Mouse (Mus musculus) frontal cortex, adult 2 months (tissue): ENCODE results near the gene Pptc7. TPM values are rescaled to one million over a fixed set of nuclear protein-coding genes. Genes with fewer than 3 reads are reported as not detected.
"Not testable (repeated sequence)": the region's sequence is repeated elsewhere in the genome, so short reads cannot be mapped to it uniquely, and the experiment has no call there.

Source experiments
- DNase-seq, 2 experiments: peaks; one replicate each; pipeline ENCODE4 v3.0.0; 2022; ENCODE audit warnings: low spot score in 1 of 2; ENCODE audit errors: extremely low spot score in 1 of 2
- polyA plus RNA-seq: library from polyadenylated mRNA; depleted of rRNA; stranded (reverse); fragments of >200 nt; gene quantifications from 2 replicates; pipeline ENCODE4 v1.2.3, GENCODE M21; 2012

The Pptc7 gene
- polyA plus RNA-seq, 1 experiment = 30.5 TPM

DNA sequence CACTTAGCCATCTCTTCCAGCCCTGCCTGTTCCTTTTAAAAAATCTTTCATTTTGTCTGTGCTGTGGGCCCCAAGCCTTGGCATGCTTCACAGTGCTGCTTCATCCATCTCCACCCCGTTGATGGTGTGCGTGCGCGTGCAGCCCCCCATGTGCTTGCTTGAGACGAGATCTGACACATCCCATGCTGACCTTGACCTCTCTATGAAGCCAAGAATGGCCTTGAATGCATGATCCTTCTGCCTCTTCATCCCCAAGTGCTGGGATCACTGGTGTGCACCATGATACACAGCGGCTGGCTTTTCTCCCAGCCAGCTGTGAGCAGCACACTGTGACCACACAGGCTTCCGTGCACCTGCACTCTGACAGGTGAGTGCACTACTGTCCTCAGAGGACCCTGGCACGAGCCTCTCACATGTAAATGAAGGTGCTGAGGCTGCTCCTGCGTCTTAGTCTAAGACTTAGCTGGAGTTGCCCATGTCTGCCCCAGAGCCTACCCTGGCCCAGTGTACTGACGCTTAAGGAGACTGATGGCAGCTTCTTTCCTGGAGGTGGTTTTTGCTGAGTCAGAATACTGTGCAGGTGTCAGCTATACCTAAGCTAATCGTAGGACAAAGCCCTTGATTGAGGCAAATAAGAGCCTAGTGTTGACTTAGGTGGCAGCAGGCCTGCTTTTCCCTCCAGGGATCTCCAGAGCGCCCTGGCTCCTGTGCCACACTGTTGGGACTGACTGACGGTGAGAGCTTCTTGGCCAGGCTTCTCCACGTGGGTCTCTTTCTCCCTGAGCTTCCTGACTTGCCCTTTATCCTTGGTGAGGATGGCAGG is 11.2 kb downstream of the Pptc7 start:
- no peak for DNase-seq

DNA sequence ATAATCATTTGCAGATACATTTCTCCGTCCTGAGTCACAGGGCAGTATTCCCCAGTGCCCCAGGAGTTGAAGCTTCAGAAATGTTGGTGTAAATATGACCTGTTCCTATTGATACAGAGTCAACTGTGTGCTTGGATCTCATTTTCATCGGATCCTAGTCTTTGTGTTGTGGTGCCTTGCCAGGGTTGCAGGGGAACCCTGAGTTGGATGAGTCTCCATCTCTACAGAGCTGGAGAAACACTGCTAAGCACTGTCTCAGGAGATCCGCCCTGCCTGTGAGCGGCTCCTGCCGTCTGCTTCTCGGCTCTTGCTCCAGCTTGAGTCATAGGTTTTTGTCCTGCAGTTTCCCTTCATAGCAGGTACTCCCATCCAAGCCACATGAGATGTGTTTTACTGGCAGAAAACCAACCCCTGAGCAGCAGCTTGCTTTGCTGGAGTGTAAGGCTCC is 15.9 kb downstream of the Pptc7 start:
- peak in 1 of 2 experiments; percentile 44 for DNase-seq

DNA sequence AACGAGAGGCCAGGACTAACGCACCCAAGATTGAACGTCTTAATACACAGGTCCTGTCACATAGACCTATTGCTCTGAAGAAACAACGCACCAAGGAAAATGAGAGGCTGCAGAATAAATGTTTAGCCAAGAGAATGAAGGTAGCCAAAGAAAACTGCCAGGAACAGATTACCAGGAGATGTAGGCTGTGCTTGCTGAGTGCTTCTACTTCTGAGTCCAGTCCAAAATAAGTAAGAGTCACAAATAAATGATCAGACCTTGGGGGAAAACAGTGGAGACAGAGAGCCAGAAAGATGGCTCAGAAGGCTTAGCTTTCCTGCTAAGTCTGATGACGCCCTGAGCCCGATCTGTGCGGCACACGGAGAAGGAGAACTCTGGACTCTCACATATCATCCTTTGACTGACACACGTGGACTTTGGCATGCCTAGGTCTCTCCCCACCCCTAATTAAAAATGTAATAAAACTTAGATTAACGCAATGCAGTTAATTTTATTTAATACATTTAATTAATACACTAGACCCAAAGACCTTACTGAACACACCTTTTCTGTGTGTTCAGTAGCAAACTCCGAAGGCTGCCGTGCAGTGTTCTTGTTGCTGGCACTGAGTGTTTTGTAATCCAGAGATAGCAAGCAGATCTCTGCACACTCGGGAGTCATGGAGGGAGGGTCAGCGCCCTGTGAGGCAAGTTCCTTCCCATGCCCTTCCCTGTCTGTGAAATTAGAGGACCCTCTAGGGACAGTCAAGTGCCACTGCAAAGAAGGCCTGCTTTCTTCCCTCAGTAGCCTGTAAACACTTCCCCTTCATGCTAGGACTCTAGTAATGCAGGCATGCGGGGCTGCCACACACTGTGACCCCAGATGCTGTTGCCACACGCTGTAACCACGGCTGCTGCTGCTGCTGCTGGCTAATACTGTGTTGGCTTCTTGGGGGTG is 18.9 kb downstream of the Pptc7 start:
- no peak for DNase-seq

DNA sequence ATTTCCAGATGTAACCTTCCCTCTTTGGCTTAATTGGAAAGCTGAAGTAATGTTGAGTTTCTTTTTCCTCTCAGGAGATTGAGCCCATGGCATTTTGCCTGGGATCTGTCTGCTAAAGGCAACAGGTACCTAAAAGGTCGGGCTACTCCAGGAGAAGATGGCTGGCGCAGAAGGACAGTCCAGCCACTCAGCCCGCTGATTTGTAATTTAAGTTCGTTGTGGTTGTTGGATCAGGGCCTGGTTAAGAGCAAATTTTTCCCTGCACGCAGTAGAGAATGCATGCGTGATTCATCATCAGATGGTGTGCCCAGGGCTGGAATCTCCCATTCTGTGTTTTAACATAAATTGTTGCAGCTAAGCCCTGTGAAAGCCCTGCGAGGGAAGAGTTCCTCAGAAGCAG is 19.8 kb downstream of the Pptc7 start:
- DNase-seq = peak in 1 of 2 experiments; percentile 56

DNA sequence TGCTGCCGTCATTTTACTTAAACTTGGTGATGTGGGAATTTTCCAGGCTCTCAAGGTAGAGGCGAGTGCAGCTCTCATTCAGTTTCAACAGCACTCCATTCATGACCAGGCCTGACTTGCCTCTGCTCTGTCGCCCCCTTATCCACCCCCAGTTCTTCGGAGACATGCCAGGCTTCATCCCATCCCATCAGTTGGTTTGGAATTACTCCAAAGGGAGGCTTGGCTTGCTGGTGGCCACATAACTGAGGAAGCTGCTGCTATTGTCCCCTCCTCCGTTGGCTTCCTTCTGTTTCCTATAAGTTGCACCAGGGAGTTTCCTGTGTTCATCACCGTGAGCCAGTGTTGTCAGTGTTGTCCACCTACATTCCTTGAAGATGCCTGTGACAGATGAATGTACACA is 20.4 kb downstream of the Pptc7 start:
- no peak for DNase-seq

DNA sequence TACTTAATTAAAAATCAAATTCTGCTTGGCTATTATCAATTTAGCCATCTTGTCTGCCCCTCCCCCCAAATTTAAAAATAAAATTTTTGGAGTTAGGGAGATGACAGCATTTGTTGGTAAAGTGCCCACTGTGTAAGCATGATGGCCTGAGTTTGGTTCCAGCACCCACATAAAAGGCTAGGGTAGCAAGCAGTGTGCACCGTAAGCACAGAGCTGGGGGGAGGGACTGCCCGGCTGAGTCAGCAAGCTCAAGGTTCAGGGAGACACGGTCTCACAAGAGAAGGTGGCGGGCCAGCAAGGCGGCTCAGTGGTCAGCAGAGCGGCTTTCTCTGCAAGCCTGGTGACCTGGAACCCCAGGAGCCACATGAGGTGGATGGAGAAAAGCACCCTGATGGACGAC is 21.3 kb downstream of the Pptc7 start:
- no peak for DNase-seq

DNA sequence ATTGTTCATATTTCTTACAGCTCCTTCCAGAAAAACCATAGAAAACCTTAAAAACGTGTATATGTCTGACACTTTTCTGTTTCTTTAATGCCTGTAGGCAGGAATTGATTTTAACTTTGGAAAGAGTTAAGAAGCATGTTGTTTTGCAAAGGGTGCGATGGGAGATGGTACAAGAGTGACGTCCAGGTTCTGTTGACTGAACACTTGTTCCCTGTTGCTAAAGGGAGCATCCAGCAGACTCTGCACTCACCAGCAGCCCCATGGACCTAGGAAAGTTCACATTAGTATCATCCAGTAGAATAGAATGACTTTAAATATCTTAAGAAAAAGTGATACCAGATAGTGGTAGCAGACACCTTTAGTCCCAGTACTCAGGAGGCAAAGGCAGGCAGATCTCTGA is 22.4 kb downstream of the Pptc7 start:
- DNase-seq = no peak

DNA sequence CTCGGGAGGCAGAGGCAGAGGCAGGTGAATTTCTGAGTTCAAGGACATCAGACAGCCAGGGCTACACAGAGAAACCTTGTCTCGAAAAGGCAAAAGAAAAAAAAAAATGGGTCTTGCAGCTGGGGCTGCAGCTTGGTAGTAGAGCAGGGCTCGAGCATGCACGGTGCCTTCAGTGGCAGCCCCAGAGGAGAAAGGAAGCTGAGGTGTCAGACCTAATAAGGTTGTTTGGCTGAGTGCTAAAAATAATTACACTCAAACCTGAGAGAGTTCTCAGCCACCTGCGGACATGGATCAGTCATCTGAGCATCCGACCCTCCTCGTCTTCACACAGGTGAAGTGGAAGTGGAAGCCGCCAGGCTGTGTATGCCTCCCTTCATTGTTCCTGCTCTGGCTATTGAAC is 26.5 kb downstream of the Pptc7 start:
- DNase-seq = no peak

DNA sequence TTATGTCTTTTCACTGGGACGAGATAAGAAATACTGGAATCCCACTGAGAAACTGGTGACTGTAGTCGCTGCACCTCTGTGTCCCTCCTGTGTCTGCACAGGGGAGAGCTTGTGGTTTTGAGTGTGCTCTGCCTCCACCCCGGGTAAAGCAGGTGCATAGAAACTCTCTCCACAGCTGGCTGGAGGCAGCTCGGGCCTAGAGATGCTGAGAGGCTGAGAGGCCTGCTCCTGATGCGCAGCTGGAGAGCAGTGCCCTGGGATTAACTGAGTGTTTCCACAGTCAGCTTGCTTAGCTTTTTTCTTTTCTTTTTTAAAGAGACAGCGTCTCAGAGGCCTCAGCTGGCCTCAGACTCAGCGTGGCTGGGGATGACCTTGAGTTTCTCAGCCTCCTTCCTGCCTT is 27.5 kb downstream of the Pptc7 start:
- no peak for DNase-seq

DNA sequence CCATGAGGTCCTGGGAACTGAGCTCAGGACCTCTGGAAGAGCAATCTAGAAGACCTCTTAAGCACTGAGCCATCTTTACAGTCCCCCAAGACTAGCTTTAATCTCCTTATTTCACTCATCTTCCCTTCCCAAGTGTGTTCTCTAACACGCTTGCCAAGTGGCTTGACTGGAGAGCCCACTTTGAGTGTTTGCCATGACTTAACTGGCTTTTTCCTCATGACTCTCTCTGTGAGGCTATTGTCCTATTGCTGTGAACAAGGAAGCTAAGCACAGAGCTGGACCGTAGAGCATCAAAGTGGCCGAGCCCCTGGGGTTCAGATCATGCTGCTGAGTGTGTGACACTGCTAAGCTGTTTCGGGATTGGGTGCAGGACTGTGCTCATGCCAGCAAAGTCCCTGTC is 28.2 kb downstream of the Pptc7 start:
- DNase-seq = no peak

DNA sequence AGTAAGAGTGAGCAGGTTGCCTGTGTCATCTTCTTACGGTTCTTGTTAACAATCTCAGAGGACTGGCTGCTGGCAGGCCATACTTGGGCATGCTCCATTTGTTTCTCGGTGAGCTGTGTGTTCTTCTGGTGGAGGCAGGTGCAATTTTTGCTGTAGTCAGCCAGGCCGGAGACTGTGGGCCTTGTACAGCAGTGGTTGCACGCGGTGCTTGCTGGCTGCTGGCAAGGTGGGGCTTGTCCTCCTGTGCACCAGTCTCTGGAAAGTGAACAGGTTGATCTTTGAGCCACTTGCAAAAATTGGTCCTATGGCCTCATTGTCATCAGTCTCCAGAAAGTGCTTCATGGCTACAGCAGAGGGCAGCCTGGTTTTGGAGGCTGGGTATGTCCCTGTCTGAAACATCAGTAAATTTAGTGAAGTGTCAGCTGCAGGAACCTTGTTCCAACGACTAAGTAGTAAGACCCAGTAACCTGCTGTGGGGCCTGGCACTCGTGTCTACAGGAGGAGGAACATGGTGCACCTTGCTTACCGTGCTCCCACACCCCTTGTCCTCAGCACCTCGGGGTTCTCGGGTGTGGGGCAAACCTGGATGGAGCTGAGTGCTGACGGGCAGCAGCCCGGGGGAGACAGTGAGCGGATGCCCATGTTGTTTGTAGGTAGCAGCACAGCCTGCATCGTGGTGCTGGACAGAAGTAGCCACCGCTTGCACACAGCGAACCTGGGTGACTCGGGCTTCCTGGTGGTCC is 28.9 kb downstream of the Pptc7 start:
- DNase-seq = no peak

DNA sequence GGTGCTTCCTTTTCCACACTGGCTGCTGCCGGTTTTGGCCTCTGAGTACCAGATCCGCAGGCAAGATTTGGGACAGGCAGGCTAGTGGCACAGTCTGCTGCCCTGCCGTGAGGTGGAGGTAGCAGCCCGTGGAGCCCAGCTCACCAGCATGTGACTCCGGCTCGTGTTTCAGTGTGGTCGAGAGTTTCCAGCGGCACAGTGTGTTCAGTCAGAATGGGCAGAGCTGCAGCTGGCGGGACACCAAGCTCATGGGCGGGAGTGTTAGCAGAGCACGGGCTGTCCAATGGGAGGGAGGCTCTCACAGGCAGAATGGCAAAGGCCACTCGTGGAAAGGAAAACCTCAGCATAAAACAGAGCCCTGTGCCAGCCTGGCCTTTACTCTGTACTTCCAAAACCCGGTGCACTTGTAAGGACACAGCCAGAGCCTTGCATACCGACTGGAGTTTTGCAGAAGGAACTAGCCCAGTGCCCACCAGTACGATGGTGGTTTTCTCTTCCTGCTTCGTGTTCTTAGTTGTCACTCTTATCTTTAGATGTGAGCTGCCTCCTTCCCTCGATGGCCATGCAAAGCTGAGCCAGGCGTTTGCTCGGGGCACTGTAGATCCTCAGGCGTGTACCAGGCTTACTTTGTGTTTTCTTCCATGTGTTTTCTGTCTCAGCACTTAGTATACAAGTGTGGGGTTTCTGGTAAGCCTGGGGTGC is 31.0 kb downstream of the Pptc7 start:
- DNase-seq = peak; percentile 88 to 89

DNA sequence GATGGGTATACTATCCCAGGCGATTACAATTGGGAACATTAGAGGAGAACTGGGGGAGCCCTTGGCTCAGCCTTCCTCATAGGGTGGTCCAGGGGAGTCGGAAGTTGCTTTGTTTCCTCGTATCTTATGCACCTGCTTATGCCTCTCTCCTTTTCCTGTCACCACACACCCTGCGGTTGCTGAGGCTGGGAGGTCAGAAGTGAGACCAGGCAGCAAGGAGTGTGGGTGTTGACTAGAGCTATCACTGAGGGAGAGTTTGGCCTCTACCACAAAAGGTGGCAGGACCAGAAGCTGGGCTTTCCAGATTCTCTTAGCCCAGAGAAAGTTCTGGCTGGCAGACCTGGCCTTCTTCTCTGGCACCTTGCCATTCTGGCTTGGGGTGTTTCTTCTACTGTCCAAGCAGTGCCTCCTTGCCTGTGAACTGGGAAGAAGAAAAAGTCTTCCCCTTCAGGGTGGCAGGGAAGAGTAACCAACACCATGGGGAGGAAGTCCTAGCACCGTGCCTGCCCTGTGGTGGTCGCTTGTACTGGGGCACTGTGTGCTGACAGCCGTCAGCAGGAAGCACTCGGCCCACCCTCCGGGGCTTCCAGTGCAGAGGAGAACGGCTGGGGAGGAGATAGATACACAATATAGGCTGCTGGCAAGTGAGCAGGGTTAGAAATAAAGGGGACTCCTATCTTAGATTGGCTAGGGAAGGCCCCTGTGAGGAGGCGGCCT is 33.3 kb downstream of the Pptc7 start:
- no peak for DNase-seq

DNA sequence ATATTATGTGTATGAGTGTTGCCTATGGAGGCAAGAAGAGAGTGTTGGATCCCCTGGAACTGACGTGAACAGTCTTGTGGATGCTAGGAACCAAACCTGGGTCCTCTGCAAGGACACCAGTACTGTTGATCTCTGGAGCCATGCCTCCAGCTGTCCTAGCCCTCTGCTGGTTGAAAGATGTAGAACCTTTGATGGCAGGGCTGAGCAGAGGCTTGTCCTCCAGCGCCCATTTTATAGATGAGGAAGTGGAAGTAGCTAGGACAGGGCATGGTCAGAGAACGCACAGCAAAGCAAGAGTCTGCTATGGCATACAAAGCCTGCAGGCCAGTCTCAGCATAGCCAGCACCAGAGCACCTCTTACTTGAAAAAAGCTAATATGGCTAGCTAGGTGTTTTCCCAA is 33.9 kb downstream of the Pptc7 start:
- DNase-seq = no peak

DNA sequence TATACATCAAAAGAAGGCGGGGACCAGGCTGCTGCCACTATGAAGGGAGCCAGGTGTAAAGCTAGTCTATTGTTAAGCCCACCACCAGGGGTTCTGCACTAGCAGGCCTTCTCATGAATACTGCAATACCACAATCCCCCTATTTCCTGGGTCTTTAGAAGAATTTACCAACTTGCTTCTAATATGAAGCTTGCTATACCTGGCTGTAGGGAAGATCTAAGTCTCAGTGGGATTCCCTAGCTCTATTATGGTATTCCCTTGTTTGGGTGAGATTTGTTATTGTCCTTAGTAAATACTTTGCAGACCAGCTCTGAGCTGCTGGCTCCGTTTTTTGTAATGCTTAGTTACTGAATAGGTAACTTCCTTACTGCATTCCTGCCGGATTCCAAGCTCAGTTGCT is 34.8 kb downstream of the Pptc7 start:
- DNase-seq = not testable (repeated sequence)

DNA sequence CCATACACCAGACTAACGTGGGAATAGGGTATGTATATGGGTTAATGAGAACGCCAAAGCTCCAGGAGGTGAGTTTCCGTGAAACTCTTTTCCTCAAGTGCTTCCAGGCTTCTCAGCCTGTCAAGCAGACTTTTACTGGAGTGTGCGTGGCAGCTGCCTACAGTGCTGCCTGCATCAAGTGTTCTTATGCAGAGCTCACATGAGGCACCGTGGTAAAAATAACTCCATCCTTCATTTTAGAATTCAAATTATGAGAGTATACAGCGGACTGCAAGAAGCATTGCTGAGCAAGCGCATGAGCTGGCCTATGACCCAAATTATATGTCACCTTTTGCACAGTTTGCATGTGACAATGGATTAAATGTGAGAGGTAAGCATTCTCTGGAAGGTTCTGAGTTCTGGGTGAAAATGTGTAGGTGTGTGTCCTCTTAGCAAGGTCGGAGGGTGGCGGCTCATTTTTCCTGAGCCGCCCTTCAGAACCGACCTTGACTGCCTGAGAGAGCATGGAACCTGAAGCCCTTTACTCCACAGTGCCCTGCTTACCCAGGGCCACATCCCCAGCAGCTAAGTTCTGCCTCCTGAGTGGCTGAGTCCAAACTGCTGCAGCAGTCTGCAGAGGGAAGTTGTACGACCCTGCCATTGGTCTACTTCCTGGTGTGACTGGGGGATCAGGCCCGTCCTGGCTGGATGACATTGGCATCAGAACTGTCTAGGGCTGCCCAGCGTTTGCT is 35.5 kb downstream of the Pptc7 start:
- peak; percentile 57 to 66 for DNase-seq

DNA sequence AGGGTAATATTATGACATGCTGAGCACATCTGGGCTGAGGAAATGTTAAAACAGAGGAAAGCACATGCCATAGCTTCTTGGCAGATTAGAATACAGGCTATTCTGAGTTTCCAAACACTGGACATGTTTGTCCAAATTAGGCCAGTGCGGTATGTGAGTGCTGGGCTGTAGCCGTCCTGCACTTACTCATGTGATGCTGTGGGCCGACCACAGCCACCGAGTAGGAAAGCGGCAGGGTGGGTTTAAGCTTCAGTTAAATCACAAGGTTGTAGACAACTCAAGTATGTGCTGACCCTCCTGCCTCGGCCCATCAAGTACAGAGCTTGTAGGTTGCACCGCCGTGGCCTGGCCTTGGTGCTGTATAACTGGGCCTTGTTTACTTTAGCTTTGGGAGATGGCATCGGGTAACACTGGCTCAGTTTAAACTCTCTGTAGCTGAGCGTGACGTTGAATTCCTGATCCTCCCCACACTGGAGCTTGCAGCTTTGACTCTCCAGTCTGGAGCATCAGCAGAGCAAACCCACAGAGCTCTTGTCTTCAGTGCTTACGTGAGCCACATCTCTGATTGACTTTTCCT is 36.1 kb downstream of the Pptc7 start:
- DNase-seq = no peak

DNA sequence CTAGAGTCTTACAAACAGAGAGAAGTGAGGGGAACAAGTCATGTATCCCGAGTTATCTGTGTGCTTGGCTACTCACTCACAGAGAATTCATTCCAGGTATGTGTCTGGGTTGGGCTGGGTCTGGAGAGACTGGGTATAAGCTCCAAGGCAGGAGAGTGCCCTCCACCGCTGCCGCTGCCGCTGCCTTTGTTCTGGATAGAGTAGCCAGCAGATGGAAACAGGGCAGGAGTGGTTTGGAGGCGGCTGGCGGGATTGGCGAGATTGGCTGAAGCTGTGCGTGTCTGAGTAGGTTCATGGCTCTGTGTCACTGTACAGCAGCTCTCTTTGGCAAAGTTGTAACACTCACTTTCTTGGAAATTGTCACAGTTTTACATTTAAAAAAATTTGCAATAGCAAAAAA is 39.4 kb downstream of the Pptc7 start:
- no peak for DNase-seq
